Mouse (Mus musculus): ENCODE data around the gene Cnnm1. TPM values are rescaled to one million over a fixed set of nuclear protein-coding genes. Genes with fewer than 3 reads are reported as not detected.
A peak's percentile ranks its signal among the peaks of the same experiment; 100 is the strongest.

Cnnm1 gene
- polyA plus RNA-seq, 1 experiment from 2014 or later = 0.34 TPM

GRCm38 (mm10) chr19:43535372-43535771 is 95.1 kb downstream of the Cnnm1 start:
- H3K4me3 ChIP-seq = no peak overlapping the region
- peaks cover 14% of the 10 kb centered on the region for H3K27me3 ChIP-seq (ENCODE audit: insufficient read depth, poor library complexity, severe bottlenecking)
- 0 out of 2 replicates have a peak, but pooled peaks cover 4% of the 10 kb centered on the region for H3K4me1 ChIP-seq (replicated peaks)
- no peak for DNase-seq (ENCODE audit: low spot score)
- no peaks in the 10 kb centered on the region for H3K36me3 ChIP-seq
- no peak overlapping the region for H3K27ac ChIP-seq
- 93% methylated on average over 3 of the region's 3 CpGs for WGBS
- no peaks in the 10 kb centered on the region for H3K9me3 ChIP-seq

- Histone ChIP-seq H3K9me3 (no peaks in the 10 kb centered on the region), H3K27ac (peak overlapping the region; percentile 77), H3K27me3 (ENCODE audit: insufficient read depth, poor library complexity, severe bottlenecking) (peaks cover 56% of the 10 kb centered on the region), H3K36me3 (no peaks in the 10 kb centered on the region), H3K4me1 (replicated peaks) (peaks cover 18% of the 10 kb centered on the region), H3K4me3 (peak overlapping the region; percentile 37)
- WGBS = 5% methylated on average over 19 of the region's 19 CpGs
- DNase-seq (ENCODE audit: low spot score) = peak; percentile 60
These were observed 106.3 kb downstream of the Cnnm1 start for GRCm38 (mm10) chr19:43546337-43547117.

Other genes with a start within 250 kb of the Cnnm1 start
- 0.70 and 2.7 TPM in 2 replicates for gene Hpse2, start 52.1 kb upstream of the Cnnm1 start, polyA plus RNA-seq (2016; fragmentation: Nextera tagmentation; extraction: Ambion mirVana)
- gene Got1, start 84.2 kb downstream of the Cnnm1 start, polyA plus RNA-seq (2016; fragmentation: Nextera tagmentation; extraction: Ambion mirVana) = 58.3 and 60.5 TPM in 2 replicates
- 0.56 and 1.0 TPM in 2 replicates for gene Nkx2-3, start 171.9 kb downstream of the Cnnm1 start, polyA plus RNA-seq (2016; fragmentation: Nextera tagmentation; extraction: Ambion mirVana)
- 9.2 and 12.3 TPM in 2 replicates for gene Slc25a28, start 234.4 kb downstream of the Cnnm1 start, polyA plus RNA-seq (2016; fragmentation: Nextera tagmentation; extraction: Ambion mirVana)
- gene Entpd7, start 249.2 kb downstream of the Cnnm1 start, polyA plus RNA-seq (2016; fragmentation: Nextera tagmentation; extraction: Ambion mirVana) = 9.0 and 9.3 TPM in 2 replicates